Mouse (Mus musculus): ENCODE measurements around the gene Gpc3.

DNA sequence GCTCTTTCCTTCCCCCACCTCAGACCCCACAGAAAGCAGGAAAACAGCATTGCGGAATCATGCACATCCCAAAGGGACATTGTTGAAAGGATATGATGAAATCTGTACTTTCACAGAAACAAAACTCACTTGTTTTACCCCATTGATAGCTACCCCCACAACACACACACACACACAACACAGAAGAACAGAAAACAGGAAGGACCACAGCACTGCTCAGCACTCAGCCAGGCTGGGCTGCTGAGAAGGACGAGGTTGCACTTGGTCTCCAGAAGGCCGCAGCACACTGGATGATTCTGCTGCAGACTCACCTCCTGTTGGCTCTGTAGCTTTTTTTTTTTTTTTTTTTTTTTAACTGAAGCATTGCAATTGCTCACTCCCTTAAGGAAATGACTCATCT is 193.9 kb downstream of the Gpc3 start:
- TF ChIP-seq MAX (IDR thresholded peaks at IDR 0.05; ENCODE audit: low read depth) (no peak), TCF12 (IDR thresholded peaks at IDR 0.05; ENCODE audit: insufficient read depth, poor library complexity, severe bottlenecking) (no peak), POLR2A (IDR thresholded peaks at IDR 0.05; ENCODE audit: insufficient read length, low read depth) (no peak), CEBPB (IDR thresholded peaks at IDR 0.05; ENCODE audit: insufficient read depth, poor library complexity, severe bottlenecking) (no peak), E2F4 (IDR thresholded peaks at IDR 0.05; ENCODE audit: insufficient read depth) (no peak), POLR2AphosphoS2 (IDR thresholded peaks at IDR 0.05; ENCODE audit: insufficient read length, low read depth) (no peak), USF1 (IDR thresholded peaks at IDR 0.05; ENCODE audit: low read depth) (no peak), TCF3 (IDR thresholded peaks at IDR 0.05; ENCODE audit: insufficient read length, low read depth) (no peak), MYOD1 (IDR thresholded peaks at IDR 0.05; ENCODE audit: control insufficient read depth in 1 of 3, insufficient read length in 2 of 3, low read depth in 2 of 3) (no peak), MYOG (IDR thresholded peaks at IDR 0.05; ENCODE audit: control insufficient read depth in 1 of 3, insufficient read depth in 1 of 3, insufficient read length in 2 of 3, low read depth in 2 of 3) (no peak)
